Mouse (Mus musculus): ENCODE results near the gene Plscr1. TPM values are rescaled to one million over a fixed set of nuclear protein-coding genes. Genes with fewer than 3 reads are reported as not detected.

Plscr1 gene
- polyA plus RNA-seq, 1 experiment from 2014 or later, result 31.9 TPM

- no peaks in the 10 kb centered on the region for H3K4me1 ChIP-seq (ENCODE audit: control insufficient read depth, insufficient read depth, low read length)
- H3K36me3 ChIP-seq (ENCODE audit: control insufficient read depth, insufficient read depth, low read length), result peaks cover 2% of the 10 kb centered on the region; the same call in 1 of the 2 replicates
- 72% methylated on average over 1 of the region's 1 CpGs for WGBS
- H3K4me3 ChIP-seq (ENCODE audit: low read depth, low read length), result no peak overlapping the region
- H3K9me3 ChIP-seq (ENCODE audit: control insufficient read depth, low read length), result no peaks in the 10 kb centered on the region
- no peak overlapping the region for H3K27ac ChIP-seq (replicated peaks; ENCODE audit: low read depth, low read length)
- ATAC-seq (ENCODE audit: insufficient number of reproducible peaks, low FRiP score, low TSS enrichment, low read depth) (no peak), DNase-seq (ENCODE audit: low spot score) (peak; percentile 3)
- H3K9ac ChIP-seq (ENCODE audit: low read length), result no peak overlapping the region
- no peaks in the 10 kb centered on the region for H3K27me3 ChIP-seq (ENCODE audit: control insufficient read depth, insufficient read depth, low read length)
- no peak overlapping the region for H3K4me2 ChIP-seq (ENCODE audit: low read depth, severe bottlenecking)
Observed at GRCm38 (mm10) chr9:92267732-92268131, 18.2 kb downstream of the Plscr1 start.

GRCm38 (mm10) chr9:92269829-92270404, 20.4 kb downstream of the Plscr1 start:
- Histone ChIP-seq H3K9me3 (ENCODE audit: control insufficient read depth, low read length) (no peaks in the 10 kb centered on the region), H3K9ac (ENCODE audit: low read length) (no peak overlapping the region), H3K27me3 (ENCODE audit: control insufficient read depth, insufficient read depth, low read length) (no peaks in the 10 kb centered on the region), H3K36me3 (ENCODE audit: control insufficient read depth, insufficient read depth, low read length) (peaks cover 2% of the 10 kb centered on the region; the same call in 1 of the 2 replicates), H3K4me3 (ENCODE audit: low read depth, low read length) (no peak overlapping the region), H3K27ac (replicated peaks; ENCODE audit: low read depth, low read length) (no peak overlapping the region), H3K4me2 (ENCODE audit: low read depth, severe bottlenecking) (no peak overlapping the region), H3K4me1 (ENCODE audit: control insufficient read depth, insufficient read depth, low read length) (no peaks in the 10 kb centered on the region)
- ATAC-seq (ENCODE audit: insufficient number of reproducible peaks, low FRiP score, low TSS enrichment, low read depth) (no peak), DNase-seq (ENCODE audit: low spot score) (no peak)
- 97% methylated on average over 5 of the region's 5 CpGs for WGBS

- Histone ChIP-seq H3K27ac (replicated peaks; ENCODE audit: low read depth, low read length) (no peak overlapping the region), H3K36me3 (ENCODE audit: control insufficient read depth, insufficient read depth, low read length) (peaks cover 2% of the 10 kb centered on the region; the same call in 1 of the 2 replicates), H3K4me3 (ENCODE audit: low read depth, low read length) (no peak overlapping the region), H3K4me1 (ENCODE audit: control insufficient read depth, insufficient read depth, low read length) (no peaks in the 10 kb centered on the region), H3K4me2 (ENCODE audit: low read depth, severe bottlenecking) (no peak overlapping the region), H3K27me3 (ENCODE audit: control insufficient read depth, insufficient read depth, low read length) (no peaks in the 10 kb centered on the region), H3K9ac (ENCODE audit: low read length) (no peak overlapping the region), H3K9me3 (ENCODE audit: control insufficient read depth, low read length) (no peaks in the 10 kb centered on the region)
- WGBS, result 55% methylated on average over 4 of the region's 4 CpGs
- DNase-seq (ENCODE audit: low spot score) (peak; percentile 32), ATAC-seq (ENCODE audit: insufficient number of reproducible peaks, low FRiP score, low TSS enrichment, low read depth) (no peak)
Observed at GRCm38 (mm10) chr9:92270927-92271326, 21.4 kb downstream of the Plscr1 start.

- Histone ChIP-seq H3K4me2 (ENCODE audit: low read depth, severe bottlenecking) (no peak overlapping the region), H3K9ac (ENCODE audit: low read length) (no peak overlapping the region), H3K4me1 (ENCODE audit: control insufficient read depth, insufficient read depth, low read length) (no peaks in the 10 kb centered on the region), H3K9me3 (ENCODE audit: control insufficient read depth, low read length) (no peaks in the 10 kb centered on the region), H3K27ac (replicated peaks; ENCODE audit: low read depth, low read length) (no peak overlapping the region), H3K4me3 (ENCODE audit: low read depth, low read length) (no peak overlapping the region), H3K27me3 (ENCODE audit: control insufficient read depth, insufficient read depth, low read length) (no peaks in the 10 kb centered on the region), H3K36me3 (ENCODE audit: control insufficient read depth, insufficient read depth, low read length) (peaks cover 2% of the 10 kb centered on the region; the same call in 1 of the 2 replicates)
- no peak for DNase-seq (ENCODE audit: low spot score)
- WGBS, result 84% methylated on average over 4 of the region's 4 CpGs
- ATAC-seq (ENCODE audit: insufficient number of reproducible peaks, low FRiP score, low TSS enrichment, low read depth), result no peak
Observed at GRCm38 (mm10) chr9:92272650-92273049, 23.1 kb downstream of the Plscr1 start.

GRCm38 (mm10) chr9:92273271-92273670, 23.7 kb downstream of the Plscr1 start:
- 82% methylated on average over 2 of the region's 2 CpGs for WGBS
- H3K27ac ChIP-seq (replicated peaks; ENCODE audit: low read depth, low read length), result no peak overlapping the region
- H3K27me3 ChIP-seq (ENCODE audit: control insufficient read depth, insufficient read depth, low read length), result no peaks in the 10 kb centered on the region
- no peaks in the 10 kb centered on the region for H3K9me3 ChIP-seq (ENCODE audit: control insufficient read depth, low read length)
- H3K4me2 ChIP-seq (ENCODE audit: low read depth, severe bottlenecking), result no peak overlapping the region
- DNase-seq (ENCODE audit: low spot score) (no peak), ATAC-seq (ENCODE audit: insufficient number of reproducible peaks, low FRiP score, low TSS enrichment, low read depth) (no peak)
- no peak overlapping the region for H3K4me3 ChIP-seq (ENCODE audit: low read depth, low read length)
- no peaks in the 10 kb centered on the region for H3K4me1 ChIP-seq (ENCODE audit: control insufficient read depth, insufficient read depth, low read length)
- no peak overlapping the region for H3K9ac ChIP-seq (ENCODE audit: low read length)
- H3K36me3 ChIP-seq (ENCODE audit: control insufficient read depth, insufficient read depth, low read length), result peaks cover 2% of the 10 kb centered on the region; the same call in 1 of the 2 replicates

- ATAC-seq (ENCODE audit: insufficient number of reproducible peaks, low FRiP score, low TSS enrichment, low read depth) (no peak), DNase-seq (ENCODE audit: low spot score) (no peak)
- WGBS, result 71% methylated on average over 6 of the region's 6 CpGs
- Histone ChIP-seq H3K4me3 (ENCODE audit: low read depth, low read length) (no peak overlapping the region), H3K4me2 (ENCODE audit: low read depth, severe bottlenecking) (no peak overlapping the region), H3K27ac (replicated peaks; ENCODE audit: low read depth, low read length) (no peak overlapping the region), H3K9me3 (ENCODE audit: control insufficient read depth, low read length) (no peaks in the 10 kb centered on the region), H3K9ac (ENCODE audit: low read length) (no peak overlapping the region), H3K36me3 (ENCODE audit: control insufficient read depth, insufficient read depth, low read length) (no peaks in the 10 kb centered on the region; the same call in 1 of the 2 replicates), H3K4me1 (ENCODE audit: control insufficient read depth, insufficient read depth, low read length) (no peaks in the 10 kb centered on the region), H3K27me3 (ENCODE audit: control insufficient read depth, insufficient read depth, low read length) (no peaks in the 10 kb centered on the region)
Observed at GRCm38 (mm10) chr9:92273956-92274762, 24.6 kb downstream of the Plscr1 start.

- Histone ChIP-seq H3K27ac (replicated peaks; ENCODE audit: low read depth, low read length) (no peak within 1 kb of the TSS), H3K4me1 (ENCODE audit: control insufficient read depth, insufficient read depth, low read length) (no peaks in the 10 kb centered on the region), H3K9me3 (ENCODE audit: control insufficient read depth, low read length) (no peaks in the 10 kb centered on the region), H3K36me3 (ENCODE audit: control insufficient read depth, insufficient read depth, low read length) (no peaks in the 10 kb centered on the region; the same call in 1 of the 2 replicates), H3K4me3 (ENCODE audit: low read depth, low read length) (no peak within 1 kb of the TSS), H3K27me3 (ENCODE audit: control insufficient read depth, insufficient read depth, low read length) (no peaks in the 10 kb centered on the region), H3K9ac (ENCODE audit: low read length) (no peak within 1 kb of the TSS), H3K4me2 (ENCODE audit: low read depth, severe bottlenecking) (no peak within 1 kb of the TSS)
- DNase-seq (ENCODE audit: low spot score), result no peak
- no peak for ATAC-seq (ENCODE audit: insufficient number of reproducible peaks, low FRiP score, low TSS enrichment, low read depth)
- 82% methylated on average over 9 of the region's 9 CpGs for WGBS
Observed at GRCm38 (mm10) chr9:92275486-92276207, 26.1 kb downstream of the Plscr1 start, which contains the start of gene Plscr2. TSS of gene Plscr2 (plus strand) at chr9:92275602.

- no peak for ATAC-seq (ENCODE audit: insufficient number of reproducible peaks, low FRiP score, low TSS enrichment, low read depth)
- Histone ChIP-seq H3K4me1 (ENCODE audit: control insufficient read depth, insufficient read depth, low read length) (no peaks in the 10 kb centered on the region), H3K27me3 (ENCODE audit: control insufficient read depth, insufficient read depth, low read length) (no peaks in the 10 kb centered on the region), H3K9ac (ENCODE audit: low read length) (no peak overlapping the region), H3K27ac (replicated peaks; ENCODE audit: low read depth, low read length) (no peak overlapping the region), H3K4me3 (ENCODE audit: low read depth, low read length) (no peak overlapping the region), H3K9me3 (ENCODE audit: control insufficient read depth, low read length) (no peaks in the 10 kb centered on the region), H3K36me3 (ENCODE audit: control insufficient read depth, insufficient read depth, low read length) (no peaks in the 10 kb centered on the region), H3K4me2 (ENCODE audit: low read depth, severe bottlenecking) (no peak overlapping the region)
- 74% methylated on average over 7 of the region's 7 CpGs for WGBS
- no peak for DNase-seq (ENCODE audit: low spot score)
Observed at GRCm38 (mm10) chr9:92276360-92276759, 26.8 kb downstream of the Plscr1 start.

All from limb, embryonic 11.5 days (tissue).